Mouse (Mus musculus) limb, embryonic 14.5 days (tissue): ENCODE measurements around the gene Agbl3. TPM values are rescaled to one million over a fixed set of nuclear protein-coding genes. Genes with fewer than 3 reads are reported as not detected.

Experiments used
- ATAC-seq: fragments of 200-750 bp; cut with Nextera tagmentation; 2 replicates; pipeline ENCODE4 v1.8.0; 2017; ENCODE audit warnings: low read depth, moderate number of reproducible peaks, moderate TSS enrichment; ENCODE audit not compliant: low FRiP score
- DNase-seq: peaks from one replicate; pipeline ENCODE4 v3.0.0-alpha.2; 2015; ENCODE audit warnings: low spot score
- H3K27ac ChIP-seq: fragments of 300-500 bp; sonication (generic); replicated peaks from 2 replicates; pipeline ENCODE4 v1.5.1; 2014; ENCODE audit warnings: low read depth, mild to moderate bottlenecking, low read length, moderate library complexity, mixed read lengths
- H3K27me3 ChIP-seq: fragments of 300-500 bp; sonication (generic); 2 replicates; pipeline ENCODE4 v1.6.1; 2014; ENCODE audit warnings: low read length, mixed read lengths; ENCODE audit not compliant: control insufficient read depth, insufficient read depth
- H3K36me3 ChIP-seq: fragments of 300-500 bp; sonication (generic); 2 replicates; pipeline ENCODE4 v1.6.1; 2014; ENCODE audit warnings: mild to moderate bottlenecking, low read length, moderate library complexity, mixed read lengths; ENCODE audit not compliant: control insufficient read depth, insufficient read depth
- H3K4me1 ChIP-seq: fragments of 300-500 bp; sonication (generic); 2 replicates; pipeline ENCODE4 v1.6.1; 2014; ENCODE audit warnings: antibody characterized with exemption, low read length, mixed read lengths; ENCODE audit not compliant: control insufficient read depth, insufficient read depth
- H3K4me2 ChIP-seq: fragments of 300-500 bp; sonication (generic); replicated peaks from 2 replicates; pipeline ENCODE4 v1.6.1; 2014; ENCODE audit warnings: low read depth, mild to moderate bottlenecking, low read length, moderate library complexity; ENCODE audit not compliant: severe bottlenecking
- H3K4me3 ChIP-seq: fragments of 300-500 bp; sonication (generic); replicated peaks from 2 replicates; pipeline ENCODE4 v1.5.1; 2014; ENCODE audit warnings: low read length
- H3K9ac ChIP-seq: fragments of 300-500 bp; sonication (generic); 2 replicates; pipeline ENCODE4 v1.6.1; 2014; ENCODE audit warnings: mild to moderate bottlenecking, low read depth, low read length, moderate library complexity; ENCODE audit not compliant: severe bottlenecking
- H3K9me3 ChIP-seq: fragments of 300-500 bp; sonication (generic); 2 replicates; pipeline ENCODE4 v1.6.1; 2016; ENCODE audit warnings: low read length; ENCODE audit not compliant: control insufficient read depth
- POLR2A ChIP-seq: fragments of 200-500 bp; IDR thresholded peaks from 2 replicates; pipeline ENCODE4 v1.8.0; 2012; ENCODE audit warnings: inconsistent platforms, mild to moderate bottlenecking, moderate library complexity, borderline replicate concordance; ENCODE audit not compliant: insufficient read depth, insufficient read length; ENCODE audit errors: extremely low read depth
- WGBS: fragments of 180-500 bp; shearing (Covaris S2); extraction: QIAGEN DNeasy Blood & Tissue Kit; methylation state at CpG from one replicate; pipeline ENCODE4 v1.1.7; 2014; 5-methylcytosine and 5-hydroxymethylcytosine counted together
- polyA plus RNA-seq, 2 experiments: library from polyadenylated mRNA; depleted of rRNA in 1 of 2; stranded (reverse) in 1 of 2; unstranded in 1 of 2; fragments of >200 nt; fragmentation: Nextera tagmentation in 1 of 2; extraction: Ambion mirVana in 1 of 2; gene quantifications; 2 replicates each; pipeline versions ENCODE4 v1.2.1 to v1.2.3; 2012 to 2014

Gene Agbl3
- polyA plus RNA-seq (2012; rRNA removed) (10.7 and 11.3 TPM in 2 replicates), polyA plus RNA-seq (2014; fragmentation: Nextera tagmentation; extraction: Ambion mirVana) (8.2 and 10.0 TPM in 2 replicates)

DNA sequence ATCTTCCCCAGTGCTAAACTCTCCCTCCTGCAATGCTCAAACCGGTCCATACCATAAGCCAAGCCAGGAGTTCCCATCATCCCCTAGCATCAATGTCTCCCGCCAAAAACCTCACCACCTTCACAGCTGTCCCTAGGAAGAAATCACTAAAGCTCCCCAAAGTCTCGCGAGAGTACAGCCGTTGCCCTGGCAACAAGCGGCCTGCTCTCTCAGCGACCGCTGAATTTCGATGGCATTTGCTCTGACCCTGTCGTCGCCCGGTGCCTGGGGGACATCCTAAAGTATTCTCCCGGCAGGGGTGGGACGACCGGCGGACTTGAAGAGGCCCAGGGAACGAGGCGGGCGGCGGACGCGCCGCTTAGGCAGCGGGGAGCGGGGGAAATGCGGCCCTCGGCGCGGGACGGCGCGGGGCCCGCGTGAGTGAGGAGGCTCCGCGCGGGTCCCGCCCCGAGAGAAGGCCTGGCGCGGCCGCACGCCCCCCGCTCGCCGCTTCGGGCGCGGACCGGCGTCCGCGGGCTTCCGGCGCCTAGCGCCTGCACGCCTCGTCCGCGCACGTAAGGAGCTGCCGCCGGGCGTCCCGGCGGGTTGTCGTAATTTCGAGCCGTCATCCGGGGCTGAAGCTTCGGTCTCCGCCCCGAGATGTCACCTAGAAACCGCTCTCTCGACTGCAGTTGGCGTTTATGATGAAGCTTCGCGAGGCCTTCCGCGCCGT is at the start of gene Agbl3:
Gene Agbl3 (plus strand): TSS at position 202 of the 712 bp plus-strand sequence.
- ATAC-seq (peak; percentile 92), DNase-seq (peak; percentile 97)
- H3K36me3 ChIP-seq: no peaks in the 10 kb centered on the region
- under 1% methylated on average over 60 of the region's 81 CpGs for WGBS
- peak within 1 kb of the TSS; percentile 95 for H3K9ac ChIP-seq
- no peaks in the 10 kb centered on the region for H3K9me3 ChIP-seq
- H3K4me1 ChIP-seq: no peaks in the 10 kb centered on the region
- H3K27ac ChIP-seq: peak within 1 kb of the TSS; percentile 98
- peak within 1 kb of the TSS; percentile 69 for H3K4me3 ChIP-seq
- TF ChIP-seq POLR2A: 0 out of 2 replicates have a peak, but pooled peaks have one; percentile 22
- H3K27me3 ChIP-seq: no peaks in the 10 kb centered on the region
- peak within 1 kb of the TSS; percentile 71 for H3K4me2 ChIP-seq

DNA sequence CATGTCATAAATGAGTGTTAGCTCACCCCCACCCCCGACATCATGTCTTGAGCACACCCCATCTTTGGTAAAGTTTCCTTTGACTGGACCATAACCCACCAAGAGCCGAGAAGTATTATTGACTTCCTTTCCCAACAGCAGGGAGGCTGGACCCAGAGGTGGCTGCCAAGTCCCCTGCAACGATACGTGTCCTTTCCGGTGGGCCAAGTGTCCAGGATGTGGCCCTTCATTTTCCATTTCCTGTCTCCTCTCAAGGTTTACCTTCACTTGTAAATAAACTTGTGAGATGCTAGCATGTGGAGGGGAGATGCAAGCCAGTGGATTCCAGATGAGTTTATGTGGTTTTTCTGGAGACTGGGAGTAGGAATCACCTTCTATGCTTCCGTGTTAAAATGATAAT is 49.2 kb upstream of the Agbl3 start:
- no peak for DNase-seq
- Histone ChIP-seq H3K27ac (no peak overlapping the region), H3K27me3 (no peaks in the 10 kb centered on the region), H3K36me3 (no peaks in the 10 kb centered on the region), H3K9ac (no peak overlapping the region), H3K4me1 (peaks cover 40% of the 10 kb centered on the region), H3K4me2 (no peak overlapping the region), H3K4me3 (no peak overlapping the region), H3K9me3 (no peaks in the 10 kb centered on the region)
- ATAC-seq: no peak
- no peak for TF ChIP-seq POLR2A
- 45% methylated on average over 6 of the region's 6 CpGs for WGBS

DNA sequence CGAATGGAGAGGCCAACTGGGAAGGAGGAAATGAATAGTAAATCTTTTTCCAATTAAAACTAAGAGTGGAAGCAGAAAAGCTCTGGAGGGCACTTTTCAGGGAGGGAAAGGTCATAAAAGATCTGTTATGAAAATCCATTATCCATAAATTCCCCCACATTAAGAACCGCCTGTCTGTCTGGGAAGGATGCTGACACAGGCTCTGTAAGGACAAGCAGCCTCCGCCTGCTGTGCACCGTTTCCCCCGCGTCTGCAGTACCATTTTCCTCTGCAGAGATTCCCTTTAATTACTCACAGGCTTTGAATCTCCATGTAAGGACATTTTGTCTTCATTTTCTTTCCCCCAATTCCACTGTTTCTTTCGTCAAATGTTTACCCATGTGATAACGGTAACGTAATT is 48.7 kb upstream of the Agbl3 start:
- no peak overlapping the region for H3K9ac ChIP-seq
- 33% methylated on average over 9 of the region's 9 CpGs for WGBS
- H3K9me3 ChIP-seq: no peaks in the 10 kb centered on the region
- no peaks in the 10 kb centered on the region for H3K36me3 ChIP-seq
- no peak for ATAC-seq
- no peak overlapping the region for H3K27ac ChIP-seq
- H3K4me2 ChIP-seq: no peak overlapping the region
- no peak for TF ChIP-seq POLR2A
- no peaks in the 10 kb centered on the region for H3K27me3 ChIP-seq
- H3K4me1 ChIP-seq: peaks cover 40% of the 10 kb centered on the region
- no peak overlapping the region for H3K4me3 ChIP-seq
- DNase-seq: no peak

DNA sequence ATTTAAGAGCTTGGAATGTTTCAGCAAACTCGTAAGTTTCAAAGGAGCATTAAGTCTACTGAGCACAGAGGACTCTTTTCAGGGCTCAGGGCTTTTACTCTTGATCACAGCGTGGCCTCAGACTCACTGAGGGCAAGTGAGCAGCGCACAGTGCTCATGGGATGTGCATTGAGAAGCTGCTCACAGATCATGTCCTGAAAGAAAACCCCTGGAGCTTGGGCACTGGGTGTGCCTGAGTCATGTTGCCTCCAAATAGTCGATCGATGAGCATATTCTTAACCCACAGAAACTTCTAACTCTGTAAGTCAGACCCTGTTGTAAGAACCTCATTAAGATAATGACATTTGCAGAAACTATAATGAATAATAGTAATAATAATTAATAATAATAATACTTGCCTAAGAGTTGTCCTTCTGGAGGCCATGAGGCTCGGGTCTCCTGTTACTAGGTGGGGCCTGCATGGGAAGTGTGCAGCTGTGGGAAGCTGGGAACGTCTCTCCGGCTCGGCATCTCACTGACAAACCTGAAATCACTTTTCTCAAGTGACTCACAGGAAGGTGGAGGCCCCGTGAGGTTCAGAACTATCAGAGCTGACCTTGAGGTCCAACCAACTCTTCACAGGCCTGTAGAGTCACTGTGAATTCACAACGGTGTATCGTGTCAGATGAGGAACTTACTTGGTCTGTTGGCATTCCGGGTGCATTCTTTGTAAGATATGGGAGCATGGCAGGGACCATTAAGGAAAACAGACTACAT is 45.1 kb upstream of the Agbl3 start:
- H3K27me3 ChIP-seq: no peaks in the 10 kb centered on the region
- H3K4me2 ChIP-seq: no peak overlapping the region
- no peaks in the 10 kb centered on the region for H3K9me3 ChIP-seq
- 76% methylated on average over 13 of the region's 13 CpGs for WGBS
- no peak overlapping the region for H3K4me3 ChIP-seq
- no peak for DNase-seq
- peaks cover 23% of the 10 kb centered on the region for H3K4me1 ChIP-seq
- H3K27ac ChIP-seq: 0 out of 2 replicates have a peak overlapping the region, but pooled peaks have one; percentile 28
- H3K9ac ChIP-seq: no peak overlapping the region
- ATAC-seq: no peak
- TF ChIP-seq POLR2A: no peak
- H3K36me3 ChIP-seq: no peaks in the 10 kb centered on the region

DNA sequence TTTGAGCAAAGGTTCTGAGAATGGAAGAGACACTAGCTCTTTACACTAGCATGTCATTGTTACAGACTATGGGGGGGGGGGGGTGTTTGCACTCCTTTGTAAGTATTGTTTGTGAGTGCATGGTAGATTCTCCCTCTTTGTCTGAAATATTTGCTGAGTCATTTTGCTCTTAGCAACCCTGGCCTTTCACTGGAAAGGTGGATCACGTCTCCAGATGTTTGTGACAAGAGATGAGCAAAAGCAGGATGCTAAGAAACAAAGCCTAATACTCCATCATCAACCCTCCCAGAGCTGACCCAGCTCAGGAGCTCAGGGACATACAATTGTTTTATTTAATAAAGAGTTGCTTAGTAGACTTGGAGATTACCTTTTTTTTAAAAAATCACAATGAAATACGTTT is 43.3 kb upstream of the Agbl3 start:
- Histone ChIP-seq H3K4me3 (no peak overlapping the region), H3K4me2 (no peak overlapping the region), H3K27ac (no peak overlapping the region), H3K9ac (no peak overlapping the region), H3K36me3 (peaks cover 5% of the 10 kb centered on the region; the same call in 1 of the 2 replicates), H3K27me3 (no peaks in the 10 kb centered on the region), H3K4me1 (0 out of 2 replicates have a peak, but pooled peaks cover 7% of the 10 kb centered on the region), H3K9me3 (no peaks in the 10 kb centered on the region)
- ATAC-seq: no peak
- WGBS: 81% methylated on average over 2 of the region's 2 CpGs
- TF ChIP-seq POLR2A: no peak
- no peak for DNase-seq
